Mouse (Mus musculus): ENCODE measurements around the gene P2ry2.

- TF ChIP-seq CTCF (IDR thresholded peaks at IDR 0.05; ENCODE audit: low read depth): no peak
- TF ChIP-seq EP300 (IDR thresholded peaks at IDR 0.05; ENCODE audit: low read depth): no peak
Observed at GRCm38 (mm10) chr7:100964242-100964641, 48.4 kb downstream of the P2ry2 start.

Data from heart, postnatal 0 days (tissue).